Mouse (Mus musculus) MEL (cell line): ENCODE measurements around the gene Prkar2a. TPM values are rescaled to one million over a fixed set of nuclear protein-coding genes. Genes with fewer than 3 reads are reported as not detected.

ENCODE experiments used
- DNase-seq: peaks from one replicate; pipeline ENCODE4 v3.0.0; 2011; ENCODE audit warnings: low read depth, low spot score
- H3K27ac ChIP-seq: 2 replicates; pipeline ENCODE4 v1.5.1; 2012; ENCODE audit warnings: low read depth, mild to moderate bottlenecking, control low read depth, low read length, moderate library complexity; ENCODE audit not compliant: control insufficient read depth
- H3K27me3 ChIP-seq, 2 experiments: fragments of 150-350 bp in 1 of 2; sonication (generic) in 1 of 2; 2 replicates each; pipeline ENCODE4 v1.6.1; 2012; ENCODE audit warnings: low read length in 2 of 2, mild to moderate bottlenecking in 2 of 2, improper control_type of control experiment in 1 of 2, moderate library complexity in 1 of 2; ENCODE audit not compliant: insufficient read depth in 2 of 2, control insufficient read depth in 1 of 2
- H3K36me3 ChIP-seq, 2 experiments: 2 replicates each; pipeline ENCODE4 v1.6.1; 2012 to 2014; ENCODE audit warnings: low read length in 2 of 2, improper control_type of control experiment in 1 of 2, inconsistent platforms in 1 of 2, mild to moderate bottlenecking in 1 of 2; ENCODE audit not compliant: insufficient read depth in 2 of 2, control insufficient read depth in 1 of 2
- H3K4me1 ChIP-seq, 2 experiments: fragments of 150-350 bp in 1 of 2; sonication (generic) in 1 of 2; 2 replicates each; pipeline ENCODE4 v1.6.1; 2012; ENCODE audit warnings: low read length in 2 of 2, improper control_type of control experiment in 1 of 2, mild to moderate bottlenecking in 1 of 2; ENCODE audit not compliant: insufficient read depth in 2 of 2, control insufficient read depth in 1 of 2
- H3K4me3 ChIP-seq, 2 experiments: fragments of 150-350 bp in 1 of 2; sonication (generic) in 1 of 2; 2 replicates each; pipeline ENCODE4 v1.5.1; 2012; ENCODE audit warnings: low read depth in 2 of 2, low read length in 2 of 2, mild to moderate bottlenecking in 2 of 2, moderate library complexity in 2 of 2, control low read depth in 1 of 2, improper control_type of control experiment in 1 of 2; ENCODE audit not compliant: control insufficient read depth in 1 of 2, insufficient read depth in 1 of 2
- H3K79me2 ChIP-seq: 2 replicates; pipeline ENCODE4 v1.6.1; 2012; ENCODE audit warnings: mild to moderate bottlenecking, low read length, moderate library complexity; ENCODE audit not compliant: control insufficient read depth, poor library complexity, insufficient read depth
- H3K9ac ChIP-seq: 2 replicates; pipeline ENCODE4 v1.6.1; 2012; ENCODE audit warnings: low read depth, mild to moderate bottlenecking, control low read depth, low read length, moderate library complexity; ENCODE audit not compliant: control insufficient read depth, poor library complexity, severe bottlenecking
- H3K9me3 ChIP-seq: fragments of 150-350 bp; sonication (generic); replicated peaks from 2 replicates; pipeline ENCODE4 v1.6.1; 2012; ENCODE audit warnings: mild to moderate bottlenecking, low read length, improper control_type of control experiment, moderate library complexity; ENCODE audit not compliant: insufficient read depth
- CHD1 ChIP-seq: IDR thresholded peaks from 2 replicates; pipeline ENCODE4 v1.6.1; 2012; ENCODE audit warnings: low read depth, mild to moderate bottlenecking, inconsistent platforms, low read length, improper control_type of control experiment
- CTCF ChIP-seq, 3 experiments: IDR thresholded peaks in 2 of 3; conservative IDR thresholded peaks in 1 of 3; 2 replicates each; pipeline ENCODE4 v1.5.1; 2011 to 2012; ENCODE audit warnings: low read length in 3 of 3, low read depth in 2 of 3, mild to moderate bottlenecking in 2 of 3, improper control_type of control experiment in 1 of 3, inconsistent platforms in 1 of 3, mixed read lengths in 1 of 3, moderate library complexity in 1 of 3; ENCODE audit not compliant: control insufficient read depth in 1 of 3, insufficient read depth in 1 of 3, poor library complexity in 1 of 3, severe bottlenecking in 1 of 3
- E2F4 ChIP-seq: IDR thresholded peaks from 2 replicates; pipeline ENCODE4 v1.6.1; 2011; ENCODE audit warnings: low read depth, low read length, improper control_type of control experiment, borderline replicate concordance
- ELF1 ChIP-seq: IDR thresholded peaks from 2 replicates; pipeline ENCODE4 v1.6.1; 2014; ENCODE audit warnings: low read depth, mild to moderate bottlenecking, inconsistent platforms, low read length, improper control_type of control experiment, moderate library complexity
- ETS1 ChIP-seq: IDR thresholded peaks from 2 replicates; pipeline ENCODE4 v1.6.1; 2012; ENCODE audit warnings: low read depth, mild to moderate bottlenecking, inconsistent platforms, low read length, improper control_type of control experiment, moderate library complexity
- GABPA ChIP-seq: IDR thresholded peaks from 2 replicates; pipeline ENCODE4 v1.6.1; 2012; ENCODE audit warnings: low read depth, mild to moderate bottlenecking, inconsistent platforms, low read length, improper control_type of control experiment, moderate library complexity
- GATA1 ChIP-seq: IDR thresholded peaks from 2 replicates; pipeline ENCODE4 v1.6.1; 2011; ENCODE audit warnings: low read depth, low read length, improper control_type of control experiment
- HCFC1 ChIP-seq: IDR thresholded peaks from 2 replicates; pipeline ENCODE4 v1.6.1; 2012; ENCODE audit warnings: low read depth, mild to moderate bottlenecking, inconsistent platforms, low read length, improper control_type of control experiment, moderate library complexity
- JUND ChIP-seq: IDR thresholded peaks from 2 replicates; pipeline ENCODE4 v1.6.1; 2011; ENCODE audit warnings: low read depth, mild to moderate bottlenecking, improper control_type of control experiment, low read length
- MAFK ChIP-seq: IDR thresholded peaks from 2 replicates; pipeline ENCODE4 v1.6.1; 2011; ENCODE audit warnings: low read depth, mild to moderate bottlenecking, low read length, improper control_type of control experiment, borderline replicate concordance
- MAZ ChIP-seq: IDR thresholded peaks from 2 replicates; pipeline ENCODE4 v1.6.1; 2012; ENCODE audit warnings: low read depth, mild to moderate bottlenecking, inconsistent platforms, low read length, improper control_type of control experiment
- MEF2A ChIP-seq: IDR thresholded peaks from 2 replicates; pipeline ENCODE4 v1.6.1; 2014; ENCODE audit warnings: low read depth, mild to moderate bottlenecking, inconsistent platforms, low read length, improper control_type of control experiment; ENCODE audit not compliant: poor library complexity, insufficient replicate concordance, severe bottlenecking; ENCODE audit errors: extremely low read depth
- MYB ChIP-seq: IDR thresholded peaks from 2 replicates; pipeline ENCODE4 v1.6.1; 2011; ENCODE audit warnings: mild to moderate bottlenecking, low read depth, low read length, improper control_type of control experiment
- MYC ChIP-seq: IDR thresholded peaks from 2 replicates; pipeline ENCODE4 v1.6.1; 2011; ENCODE audit warnings: low read depth, mild to moderate bottlenecking, low read length, improper control_type of control experiment, moderate library complexity
- NRF1 ChIP-seq: IDR thresholded peaks from 2 replicates; pipeline ENCODE4 v1.6.1; 2014; ENCODE audit warnings: low read depth, mild to moderate bottlenecking, inconsistent platforms, low read length, improper control_type of control experiment, moderate library complexity; ENCODE audit not compliant: poor library complexity, insufficient read depth, severe bottlenecking
- POLR2A ChIP-seq, 2 experiments: IDR thresholded peaks; 2 replicates each; pipeline ENCODE4 v1.6.1; 2011 to 2012; ENCODE audit warnings: low read length in 2 of 2, mild to moderate bottlenecking in 2 of 2, control low read depth in 1 of 2, improper control_type of control experiment in 1 of 2, low read depth in 1 of 2, moderate library complexity in 1 of 2; ENCODE audit not compliant: control insufficient read depth in 1 of 2, insufficient read depth in 1 of 2, poor library complexity in 1 of 2
- POLR2AphosphoS2 ChIP-seq: IDR thresholded peaks from 2 replicates; pipeline ENCODE4 v1.6.1; 2011; ENCODE audit warnings: low read length, improper control_type of control experiment
- RAD21 ChIP-seq: IDR thresholded peaks from 2 replicates; pipeline ENCODE4 v1.6.1; 2011; ENCODE audit warnings: mild to moderate bottlenecking, low read depth, low read length, improper control_type of control experiment
- RCOR1 ChIP-seq: IDR thresholded peaks from 2 replicates; pipeline ENCODE4 v1.6.1; 2012; ENCODE audit warnings: low read depth, mild to moderate bottlenecking, inconsistent platforms, low read length, improper control_type of control experiment
- SIN3A ChIP-seq: IDR thresholded peaks from 2 replicates; pipeline ENCODE4 v1.6.1; 2012; ENCODE audit warnings: low read length, improper control_type of control experiment, inconsistent platforms
- SMC3 ChIP-seq: IDR thresholded peaks from 2 replicates; pipeline ENCODE4 v1.6.1; 2011; ENCODE audit warnings: low read depth, low read length, improper control_type of control experiment
- TAL1 ChIP-seq: IDR thresholded peaks from 2 replicates; pipeline ENCODE4 v1.6.1; 2012; ENCODE audit warnings: mild to moderate bottlenecking, inconsistent platforms, low read length, moderate library complexity, mixed read lengths
- TBP ChIP-seq: IDR thresholded peaks from 2 replicates; pipeline ENCODE4 v1.8.0; 2011; ENCODE audit warnings: low read depth, low read length, improper control_type of control experiment
- TCF12 ChIP-seq: IDR thresholded peaks from 2 replicates; pipeline ENCODE4 v1.6.1; 2014; ENCODE audit warnings: low read depth, mild to moderate bottlenecking, inconsistent platforms, low read length, improper control_type of control experiment, moderate library complexity
- UBTF ChIP-seq: IDR thresholded peaks from 2 replicates; pipeline ENCODE4 v1.6.1; 2012; ENCODE audit warnings: low read depth, mild to moderate bottlenecking, inconsistent platforms, low read length, improper control_type of control experiment, moderate library complexity, borderline replicate concordance; ENCODE audit not compliant: insufficient read depth
- ZC3H11A ChIP-seq: IDR thresholded peaks from 2 replicates; pipeline ENCODE4 v1.6.1; 2012; ENCODE audit warnings: low read depth, mild to moderate bottlenecking, inconsistent platforms, low read length, improper control_type of control experiment
- ZKSCAN1 ChIP-seq: IDR thresholded peaks from 2 replicates; pipeline ENCODE4 v1.6.1; 2012; ENCODE audit warnings: low read depth, mild to moderate bottlenecking, inconsistent platforms, low read length, improper control_type of control experiment, moderate library complexity
- ZMIZ1 ChIP-seq: IDR thresholded peaks from 2 replicates; pipeline ENCODE4 v1.6.1; 2012; ENCODE audit warnings: low read depth, mild to moderate bottlenecking, inconsistent platforms, low read length, improper control_type of control experiment, moderate library complexity
- polyA plus RNA-seq, 2 experiments: library from polyadenylated mRNA; stranded (reverse) in 1 of 2; unstranded in 1 of 2; fragments of >175 nt in 1 of 2; fragments of >200 nt in 1 of 2; gene quantifications; 2 replicates each; pipeline versions ENCODE4 v1.2.1 to v1.2.4; 2012; ENCODE audit warnings: low replicate concordance in 2 of 2, low read depth in 1 of 2; ENCODE audit not compliant: insufficient read length in 2 of 2, insufficient read depth in 1 of 2, missing spikeins in 1 of 2
- total RNA-seq: library from RNA; depleted of rRNA; stranded (reverse); fragments of 300-350 nt; gene quantifications from 2 replicates; pipeline ENCODE4 v1.2.3, GENCODE M21; 2012

Gene Prkar2a
- total and polyA plus RNA-seq, 3 experiments: 22.4 to 230 (median 87.9) TPM

GRCm38 (mm10) chr9:108648166-108648565, 40.9 kb upstream of the Prkar2a start:
- Histone ChIP-seq H3K27ac (peak overlapping the region; percentile 70), H3K27me3 (no peaks in the 10 kb centered on the region), H3K36me3 (peaks cover 10 to 17% of the 10 kb centered on the region in 2 experiments), H3K9me3 (no peaks in the 10 kb centered on the region), H3K4me3 (peak overlapping the region; percentile 79 to 89), H3K9ac (peak overlapping the region; percentile 78), H3K4me1 (peaks cover 2 to 6% of the 10 kb centered on the region in 2 experiments; a peak in 2 of 4 replicates), H3K79me2 (peaks cover 38% of the 10 kb centered on the region)
- DNase-seq: peak; percentile 58
- TF ChIP-seq SIN3A (0 out of 2 replicates have a peak, but pooled peaks have one; percentile 33), TAL1 (no peak)

GRCm38 (mm10) chr9:108648611-108649560, 40.2 kb upstream of the Prkar2a start, which contains the start of gene Arih2:
TSS of gene Arih2 (minus strand) at chr9:108649386.
- Histone ChIP-seq H3K9ac (peak within 1 kb of the TSS; percentile 94), H3K9me3 (no peaks in the 10 kb centered on the region), H3K79me2 (peaks cover 38% of the 10 kb centered on the region), H3K36me3 (peaks cover 6 to 17% of the 10 kb centered on the region in 2 experiments; a peak in 3 of 4 replicates), H3K27ac (peak within 1 kb of the TSS; percentile 97), H3K4me3 (peak within 1 kb of the TSS; percentile 79 to 89), H3K27me3 (no peaks in the 10 kb centered on the region), H3K4me1 (peaks cover 2 to 6% of the 10 kb centered on the region in 2 experiments; a peak in 2 of 4 replicates)
- DNase-seq: peak; percentile 96
- TF ChIP-seq MYC (peak; percentile 70; the same call in 1 of the 2 replicates), RCOR1 (peak; percentile 53; the same call in 1 of the 2 replicates), CTCF (IDR thresholded peaks at IDR 0.05 in 2 of 3, conservative IDR thresholded peaks at IDR 0.05 in 1 of 3; ENCODE audit: control insufficient read depth in 1 of 3, insufficient read depth in 1 of 3, low read depth in 2 of 3, low read length in 3 of 3, poor library complexity in 1 of 3, severe bottlenecking in 1 of 3) (no peak), SMC3 (no peak), SIN3A (peak; percentile 93), ZKSCAN1 (no peak), CHD1 (0 out of 2 replicates have a peak, but pooled peaks have one; percentile 48), ETS1 (peak; percentile 60; the same call in 1 of the 2 replicates), ELF1 (peak; percentile 64), MAZ (peak; percentile 84), ZC3H11A (no peak), MYB (no peak), NRF1 (peak; percentile 64), HCFC1 (peak; percentile 89), RAD21 (no peak), JUND (no peak), POLR2A (IDR thresholded peaks at IDR 0.05; ENCODE audit: control insufficient read depth in 1 of 2, insufficient read depth in 1 of 2, low read depth in 1 of 2, low read length in 2 of 2, poor library complexity in 1 of 2) (peak; percentile 69 to 96; a peak in 3 of 4 replicates), MEF2A (no peak), POLR2AphosphoS2 (peak; percentile 83; the same call in 1 of the 2 replicates), GATA1 (no peak), E2F4 (no peak), MAFK (no peak), UBTF (peak; percentile 44; the same call in 1 of the 2 replicates), GABPA (no peak), TBP (peak; percentile 84), TCF12 (peak; percentile 49), ZMIZ1 (peak; percentile 88; the same call in 1 of the 2 replicates)
